Mouse (Mus musculus) layer of hippocampus, postnatal 25 days (tissue): ENCODE measurements at regions not wholly inside any gene's neighbourhood (a gene's known extent, or its start where the extent isn't known, plus 50 kb on each side); places are given as distances from the start of the nearest gene placed in this dataset.

ENCODE experiments used
- DNase-seq, 2 experiments: peaks; one replicate each; pipeline ENCODE4 v3.0.0; 2022; ENCODE audit warnings: mixed read lengths in 2 of 2, low spot score in 1 of 2; ENCODE audit errors: extremely low spot score in 1 of 2

DNA sequence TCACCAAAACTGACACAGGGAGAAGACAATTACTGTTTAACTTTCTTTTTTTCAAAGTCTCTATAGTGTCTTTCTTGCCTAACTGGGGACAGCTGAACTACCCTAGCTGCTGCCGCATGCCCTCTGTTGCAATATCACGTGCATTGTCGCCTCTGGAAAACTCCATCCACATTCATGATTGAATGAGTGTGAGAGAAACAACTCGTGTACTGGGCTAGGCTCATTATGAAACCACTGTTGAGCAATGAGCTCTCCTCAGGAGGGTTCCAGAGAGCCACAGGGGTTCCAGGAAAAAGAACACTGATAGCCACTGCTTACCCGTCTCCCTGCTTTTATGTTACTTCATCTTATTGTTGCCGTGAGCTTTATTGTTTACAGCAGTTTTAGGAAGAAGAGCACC is 132.2 kb upstream of the Bcl6 start:
- no peak for DNase-seq

- no peak for DNase-seq
Measured at GRCm38 (mm10) chr16:24118487-24118886, 129.8 kb upstream of the Bcl6 start.

DNA sequence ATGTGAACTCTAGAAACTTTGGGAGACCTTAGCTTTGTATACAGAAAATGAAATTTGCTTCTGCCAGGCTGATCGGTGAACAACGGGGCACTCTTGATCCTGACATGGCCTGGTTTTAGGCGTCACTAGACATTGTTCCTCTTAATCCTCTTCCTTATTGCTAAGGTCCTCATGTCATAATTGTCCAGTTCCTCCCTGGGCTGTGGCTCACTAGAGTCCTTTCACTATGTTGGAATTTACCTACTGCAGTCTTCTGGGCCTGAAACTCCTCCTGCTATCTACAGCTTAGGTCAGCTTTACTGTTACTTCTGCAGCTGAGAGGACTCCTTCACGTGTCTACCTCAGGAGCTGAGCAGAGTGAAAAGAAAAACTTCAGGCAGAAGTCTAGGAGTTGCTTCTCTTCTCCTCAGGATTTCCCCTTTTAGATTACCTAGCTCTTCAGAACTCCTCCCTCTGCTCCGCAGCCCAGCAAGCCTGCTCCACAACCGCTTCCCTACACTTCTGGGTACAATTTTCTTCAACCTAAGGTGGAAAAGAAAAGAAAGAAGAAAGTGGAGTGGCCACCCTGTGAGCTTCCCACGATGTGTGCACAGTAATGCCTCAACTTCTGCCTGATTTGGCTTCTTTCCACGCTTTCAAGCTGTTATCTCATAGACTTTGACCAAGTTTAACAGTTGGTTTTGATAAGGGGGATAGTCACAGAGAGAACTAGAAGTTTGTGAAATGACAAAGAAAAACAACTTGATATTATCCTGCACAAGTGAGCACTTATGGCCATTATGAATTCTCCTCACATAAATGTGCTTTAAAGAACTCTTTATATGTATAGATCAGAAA is 114.4 kb upstream of the Bcl6 start:
- DNase-seq: no peak

DNA sequence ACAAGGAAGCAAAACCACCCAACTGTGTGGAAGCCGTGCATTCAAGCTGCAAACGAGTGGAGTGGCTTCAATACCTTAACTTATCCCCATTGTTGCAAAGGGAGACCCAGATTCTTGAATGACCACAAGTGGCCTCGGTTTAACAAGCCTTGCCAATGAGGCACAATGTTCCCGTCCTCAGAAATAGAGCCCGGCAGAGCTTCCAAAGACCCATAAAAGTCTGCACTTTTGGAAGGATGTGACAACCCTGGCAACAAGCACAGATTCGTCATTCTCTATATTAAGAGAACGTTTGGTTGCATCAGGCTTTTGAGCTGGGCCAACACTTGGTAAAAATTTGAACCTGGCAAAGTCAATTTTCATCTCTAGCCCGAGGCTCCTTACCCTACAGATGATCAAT is 108.9 kb upstream of the Bcl6 start:
- no peak for DNase-seq

GRCm38 (mm10) chr16:24096076-24096475 is 107.4 kb upstream of the Bcl6 start:
- no peak for DNase-seq

GRCm38 (mm10) chr16:24095630-24096029 is 107.0 kb upstream of the Bcl6 start:
- DNase-seq: no peak

DNA sequence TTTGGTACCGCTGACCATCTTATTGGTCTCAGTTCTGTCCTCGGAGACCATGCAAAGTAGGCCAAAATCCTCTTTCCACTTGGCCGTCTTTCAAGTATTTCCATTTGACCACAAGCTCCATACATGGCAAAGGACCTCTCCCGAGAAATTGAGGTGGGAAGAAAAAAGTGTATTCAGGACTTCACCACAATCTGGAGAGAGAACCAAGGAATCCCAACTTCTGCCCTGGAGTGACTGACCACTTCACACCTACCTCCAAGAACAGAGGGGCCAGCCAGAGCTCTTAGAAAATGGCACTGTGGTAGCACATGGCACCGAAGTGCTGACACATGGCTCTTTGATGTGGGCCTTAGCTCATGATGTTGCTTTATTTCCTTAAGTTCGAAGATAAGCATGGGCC is 105.9 kb upstream of the Bcl6 start:
- DNase-seq: no peak

- DNase-seq: no peak
Measured at GRCm38 (mm10) chr16:24093624-24094023, 105.0 kb upstream of the Bcl6 start.

GRCm38 (mm10) chr16:24092616-24093525 is 104.2 kb upstream of the Bcl6 start:
- no peak for DNase-seq

GRCm38 (mm10) chr16:24092136-24092535 is 103.5 kb upstream of the Bcl6 start:
- DNase-seq: no peak

- no peak for DNase-seq
Measured at GRCm38 (mm10) chr16:24090981-24091380, 102.3 kb upstream of the Bcl6 start.

DNA sequence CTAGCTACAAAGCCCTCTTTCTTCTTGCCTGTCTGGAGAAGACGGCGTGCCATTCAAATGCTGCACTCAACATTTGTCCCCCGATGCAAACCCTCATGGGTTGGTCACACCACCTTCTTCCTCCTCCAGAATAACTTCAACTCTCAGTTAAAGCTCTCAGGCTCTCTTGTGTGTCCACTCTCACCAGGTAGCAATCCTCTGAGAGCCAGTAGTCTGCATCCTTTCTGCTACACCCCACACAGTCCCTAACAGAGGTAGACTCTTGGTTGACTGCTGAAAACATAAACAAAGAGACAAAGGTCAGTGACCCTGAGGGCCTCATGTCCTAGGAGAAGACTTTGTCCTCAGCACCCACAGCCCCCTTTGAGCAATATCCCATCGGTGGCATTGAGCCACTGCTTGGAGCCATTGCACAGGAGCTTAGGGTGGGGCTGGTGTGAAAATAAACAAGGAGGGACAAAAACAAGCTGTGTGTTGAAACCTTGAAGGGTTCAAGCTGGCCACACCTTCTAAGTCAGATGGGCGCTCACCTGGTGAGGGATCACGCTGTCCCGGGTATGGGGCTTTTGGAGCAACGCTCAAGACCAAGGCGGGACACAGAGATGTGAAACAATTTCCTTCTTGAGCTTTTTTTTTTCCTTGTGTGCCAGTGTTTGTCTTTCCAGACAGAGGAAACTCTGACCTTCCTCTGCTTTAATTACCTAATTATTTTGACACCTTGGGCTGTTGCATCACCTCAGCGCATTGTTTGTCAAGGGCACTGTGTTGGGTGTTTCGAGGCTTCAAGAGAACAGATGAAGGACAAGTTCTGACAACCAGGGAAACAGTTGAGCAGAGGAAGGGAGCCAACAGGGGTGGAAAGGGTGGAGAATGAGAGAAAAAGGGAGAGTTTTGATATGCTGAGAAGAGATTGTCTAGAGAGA is 101.4 kb upstream of the Bcl6 start:
- no peak for DNase-seq

DNA sequence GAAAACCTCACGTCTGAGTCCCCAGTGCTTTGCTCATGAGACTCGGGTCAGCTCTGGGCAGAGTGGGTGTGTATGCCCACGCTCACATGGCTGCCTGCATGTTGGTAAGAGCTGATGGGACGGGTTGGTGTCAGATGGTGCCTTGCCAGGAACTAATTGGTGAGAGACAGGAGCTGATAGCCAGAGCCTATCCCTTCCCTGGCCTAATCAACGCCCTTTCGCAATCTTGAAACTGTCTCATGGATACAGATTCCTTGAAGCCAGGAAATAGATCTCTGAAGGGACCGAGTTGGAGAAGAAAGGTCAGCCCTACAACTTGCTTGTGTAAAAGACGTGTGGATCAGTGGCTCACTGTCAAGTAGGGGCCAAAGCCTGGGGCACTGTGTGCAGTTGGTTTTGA is 95.3 kb upstream of the Bcl6 start:
- no peak for DNase-seq

GRCm38 (mm10) chr16:24080471-24080870 is 91.8 kb upstream of the Bcl6 start:
- no peak for DNase-seq

GRCm38 (mm10) chr16:24078622-24079021 is 90.0 kb upstream of the Bcl6 start:
- no peak for DNase-seq

DNA sequence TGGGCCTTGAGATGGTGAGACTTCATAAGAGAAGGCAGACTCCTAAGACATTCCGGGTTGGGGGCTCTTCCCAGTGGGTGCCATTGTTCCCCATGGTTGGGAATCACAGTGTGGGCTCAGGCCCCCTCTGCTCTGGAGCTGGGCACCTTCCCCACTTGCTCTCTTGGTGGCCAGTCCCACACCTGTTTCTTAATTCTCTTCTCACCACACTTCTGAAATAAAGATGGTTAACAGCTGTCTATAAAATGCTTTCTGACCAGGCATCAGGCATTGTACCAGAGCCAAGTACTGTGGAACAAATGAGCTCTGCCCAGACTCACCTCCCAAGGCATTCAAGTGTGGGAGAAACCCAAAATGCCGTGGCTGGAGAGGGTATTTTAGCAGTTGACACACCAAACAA is 88.8 kb upstream of the Bcl6 start:
- no peak for DNase-seq

DNA sequence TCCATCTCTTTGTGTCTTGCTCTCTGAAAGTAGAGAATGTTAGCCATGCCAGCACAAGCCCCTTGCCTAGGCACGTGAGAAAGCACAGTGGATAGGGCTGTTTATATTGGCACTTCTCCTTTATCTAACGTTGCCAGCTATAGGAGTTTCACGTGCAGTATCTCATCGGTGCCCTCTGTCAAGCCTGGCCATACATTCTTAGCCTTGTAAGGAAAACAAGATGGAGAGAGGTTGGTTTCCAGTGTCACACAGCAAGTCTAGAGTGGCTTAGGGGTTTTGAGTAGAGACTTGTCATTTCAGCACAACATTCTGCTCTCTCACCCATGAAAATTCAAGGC is 88.1 kb upstream of the Bcl6 start:
- no peak for DNase-seq

DNA sequence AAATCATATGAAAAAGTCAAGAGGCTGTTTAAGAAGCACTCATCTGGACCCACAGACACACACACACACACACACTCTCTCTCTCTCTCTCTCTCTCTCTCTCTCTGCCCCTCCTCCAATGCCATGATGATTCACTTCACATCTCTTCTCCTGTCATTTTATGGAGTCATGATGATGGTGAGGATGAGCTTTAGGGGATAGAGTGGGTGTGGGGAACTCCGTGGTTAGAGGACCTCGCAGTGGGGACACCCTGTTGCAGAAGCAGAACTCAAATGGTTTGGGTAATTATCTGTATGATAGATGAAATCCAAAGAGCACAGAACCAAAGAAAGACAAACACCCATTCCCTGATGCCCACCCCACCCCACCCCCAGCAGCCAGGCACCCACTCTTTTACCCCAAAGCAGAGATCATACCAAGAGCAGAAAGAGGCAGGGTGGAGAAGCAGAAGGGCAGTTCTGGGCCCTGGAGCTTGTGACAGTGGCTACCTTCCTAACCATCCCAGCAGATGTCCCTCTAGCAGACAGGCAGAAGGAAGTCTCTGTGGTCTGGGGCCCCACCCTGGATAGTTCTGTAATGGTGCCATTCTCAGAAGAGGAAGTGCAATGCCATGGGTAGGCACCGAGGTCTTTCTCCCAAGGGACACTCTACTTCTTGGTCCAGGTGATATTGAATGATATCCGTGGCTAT is 87.6 kb upstream of the Bcl6 start:
- DNase-seq: no peak

DNA sequence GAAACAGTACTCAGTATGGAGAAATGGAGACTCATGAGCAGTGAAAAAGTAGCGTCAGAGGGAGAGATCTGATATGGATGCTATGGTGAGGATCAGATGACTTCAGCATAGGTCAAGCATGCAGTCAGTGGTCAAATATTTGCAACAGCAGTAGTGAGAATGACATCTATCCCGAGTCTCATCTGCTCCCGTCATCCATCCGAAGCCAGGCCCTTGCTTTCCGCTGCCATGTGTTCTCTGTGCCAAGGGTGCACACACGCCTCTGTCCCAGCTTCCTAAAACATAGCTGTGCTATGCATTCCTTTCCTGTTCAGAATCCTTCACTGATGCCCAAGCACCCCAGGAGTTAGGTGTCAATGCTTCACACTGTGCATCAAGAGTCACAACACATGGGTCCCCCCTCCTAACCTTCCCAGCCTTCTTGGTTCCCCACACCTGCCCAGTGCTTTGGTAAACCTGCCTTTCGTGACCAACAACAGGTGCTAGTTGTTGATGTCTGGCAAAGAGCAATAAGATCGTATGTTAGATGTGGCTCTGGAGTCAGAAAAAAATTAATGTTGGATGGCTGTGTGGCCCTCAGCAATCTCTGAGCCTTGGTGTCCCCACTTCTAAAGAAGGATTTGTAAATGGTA is 85.1 kb upstream of the Bcl6 start:
- DNase-seq: no peak

DNA sequence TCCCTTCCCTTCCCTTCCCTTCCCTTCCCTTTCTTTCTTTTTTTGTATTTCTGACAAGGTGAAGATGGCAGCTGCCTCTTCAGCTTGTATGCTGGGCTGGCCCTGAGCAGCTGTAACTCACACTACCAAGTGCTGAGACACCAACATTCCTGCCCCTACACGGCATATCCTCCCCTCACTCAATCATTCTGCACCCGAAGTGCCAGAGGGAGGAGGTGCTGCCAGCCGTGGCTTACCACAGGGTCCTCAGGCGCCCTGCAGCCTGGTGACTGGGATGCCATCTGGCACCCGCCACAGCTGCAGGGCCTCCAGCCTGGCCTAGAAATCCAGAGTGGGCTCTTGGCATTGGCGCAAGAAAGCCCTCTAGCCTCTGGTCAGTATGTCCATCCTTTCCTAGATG is 84.4 kb upstream of the Bcl6 start:
- no peak for DNase-seq
